Mouse (Mus musculus) liver, postnatal 0 days (tissue): Measurements from ENCODE around the gene Mepce. TPM values are rescaled to one million over a fixed set of nuclear protein-coding genes. Genes with fewer than 3 reads are reported as not detected.
"Not testable (repeated sequence)": the region's sequence is repeated elsewhere in the genome, so short reads cannot be mapped to it uniquely, and the experiment has no call there.

Source experiments
- ATAC-seq: fragments of 200-750 bp; cut with Nextera tagmentation; 2 replicates; pipeline ENCODE4 v1.8.0; 2017; ENCODE audit warnings: mild to moderate bottlenecking, moderate library complexity
- DNase-seq: peaks from one replicate; pipeline ENCODE4 v3.0.0-alpha.2; 2016
- H3K27ac ChIP-seq: fragments of 300-500 bp; sonication (generic); 2 replicates; pipeline ENCODE4 v1.5.1; 2014; ENCODE audit warnings: antibody characterized with exemption, moderate library complexity, mild to moderate bottlenecking, low read depth
- H3K27me3 ChIP-seq: fragments of 300-500 bp; sonication (generic); 2 replicates; pipeline ENCODE4 v1.6.1; 2014; ENCODE audit warnings: low read length, control low read depth, mixed read lengths; ENCODE audit not compliant: insufficient read depth
- H3K36me3 ChIP-seq: fragments of 300-500 bp; sonication (generic); replicated peaks from 2 replicates; pipeline ENCODE4 v1.6.1; 2014; ENCODE audit warnings: mild to moderate bottlenecking, control low read depth, low read length, moderate library complexity, mixed read lengths; ENCODE audit not compliant: insufficient read depth
- H3K4me1 ChIP-seq: fragments of 300-500 bp; sonication (generic); 2 replicates; pipeline ENCODE4 v1.6.1; 2014; ENCODE audit warnings: antibody characterized with exemption, mild to moderate bottlenecking, control low read depth; ENCODE audit not compliant: insufficient read depth
- H3K4me2 ChIP-seq: fragments of 300-500 bp; sonication (generic); 2 replicates; pipeline ENCODE4 v1.6.1; 2014; ENCODE audit warnings: low read depth, mild to moderate bottlenecking, low read length, moderate library complexity, mixed read lengths
- H3K4me3 ChIP-seq: fragments of 300-500 bp; sonication (generic); 2 replicates; pipeline ENCODE4 v1.5.1; 2014; ENCODE audit warnings: low read depth, low read length
- H3K9ac ChIP-seq: fragments of 300-500 bp; sonication (generic); replicated peaks from 2 replicates; pipeline ENCODE4 v1.6.1; 2014; ENCODE audit warnings: mild to moderate bottlenecking, moderate library complexity
- H3K9me3 ChIP-seq: fragments of 300-500 bp; sonication (generic); 2 replicates; pipeline ENCODE4 v1.6.1; 2016; ENCODE audit warnings: mild to moderate bottlenecking, control low read depth, low read length, mixed read lengths
- CTCF ChIP-seq: sonication (generic); IDR thresholded peaks from 2 replicates; pipeline ENCODE4 v1.5.1; 2016; ENCODE audit warnings: antibody characterized with exemption, low read depth
- EP300 ChIP-seq: IDR thresholded peaks from 2 replicates; pipeline ENCODE4 v1.6.1; 2016; ENCODE audit warnings: antibody characterized with exemption, low read depth, mild to moderate bottlenecking
- WGBS: fragments of 180-500 bp; shearing (Covaris S2); extraction: QIAGEN DNeasy Blood & Tissue Kit; methylation state at CpG from one replicate; pipeline ENCODE4 v1.1.7; 2014; ENCODE audit not compliant: insufficient replicate concordance; 5-methylcytosine and 5-hydroxymethylcytosine counted together
- polyA plus RNA-seq: library from polyadenylated mRNA; unstranded; fragments of >200 nt; fragmentation: Nextera tagmentation; extraction: Ambion mirVana; gene quantifications from 2 replicates; pipeline ENCODE4 v1.2.1, GENCODE M21; 2015

Gene Mepce
- polyA plus RNA-seq: 4.7 and 5.0 TPM in 2 replicates

DNA sequence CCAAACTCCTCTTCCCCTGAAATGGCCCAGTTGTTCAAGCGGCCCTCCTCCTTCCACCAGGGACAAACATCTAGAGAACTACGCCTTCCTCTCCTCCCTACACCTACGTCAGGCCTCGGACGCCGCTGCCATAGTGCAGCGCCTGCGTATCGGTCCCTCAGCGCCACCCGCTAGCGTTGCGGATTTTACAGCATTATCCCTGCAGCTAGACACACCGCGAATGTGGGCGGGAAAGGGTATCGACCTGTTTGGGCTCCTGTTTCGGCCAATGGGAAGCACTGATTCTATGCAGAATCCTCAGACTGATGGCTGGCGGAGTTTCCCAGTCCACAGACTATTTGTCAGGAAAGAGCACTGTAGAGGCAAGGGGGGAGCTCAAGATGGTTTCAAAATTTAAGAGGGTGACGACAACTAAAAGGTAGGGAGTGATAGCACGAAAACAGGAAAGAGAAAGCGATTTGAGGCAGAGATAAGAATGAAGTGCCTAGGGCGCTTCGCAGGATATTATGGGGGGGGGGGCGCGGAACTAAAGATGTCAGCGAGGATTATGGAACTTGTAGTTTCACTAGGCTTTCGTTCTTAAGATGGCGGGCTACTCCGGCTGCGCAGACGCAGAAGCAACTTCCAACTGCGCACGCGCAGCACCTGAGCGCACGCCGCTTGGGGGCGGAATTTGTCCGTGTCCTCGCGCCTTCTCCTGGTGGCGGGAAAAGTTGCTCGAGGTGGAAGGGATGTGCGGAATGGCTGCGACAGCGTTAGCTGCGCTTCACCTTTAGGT lies at the start of gene Mepce, which contains the start of gene Zcwpw1:
Gene Mepce, minus strand, starts transcription at position 505 of the 778 bp plus-strand sequence.
Gene Zcwpw1, plus strand, starts transcription at position 648 of the 778 bp plus-strand sequence.
- Histone ChIP-seq H3K4me2 (peak within 1 kb of the TSS; percentile 83), H3K27me3 (no peaks in the 10 kb centered on the region), H3K4me1 (peaks cover 23% of the 10 kb centered on the region), H3K27ac (peak within 1 kb of the TSS; percentile 100), H3K9me3 (no peaks in the 10 kb centered on the region), H3K9ac (peak within 1 kb of the TSS; percentile 83), H3K4me3 (peak within 1 kb of the TSS; percentile 73), H3K36me3 (peaks cover 22% of the 10 kb centered on the region)
- DNase-seq (peak; percentile 95), ATAC-seq (peak; percentile 65)
- TF ChIP-seq EP300: peak; percentile 46; the same call in 1 of the 2 replicates
- peak; percentile 93 for TF ChIP-seq CTCF
- 2% methylated on average over 48 of the region's 48 CpGs for WGBS

DNA sequence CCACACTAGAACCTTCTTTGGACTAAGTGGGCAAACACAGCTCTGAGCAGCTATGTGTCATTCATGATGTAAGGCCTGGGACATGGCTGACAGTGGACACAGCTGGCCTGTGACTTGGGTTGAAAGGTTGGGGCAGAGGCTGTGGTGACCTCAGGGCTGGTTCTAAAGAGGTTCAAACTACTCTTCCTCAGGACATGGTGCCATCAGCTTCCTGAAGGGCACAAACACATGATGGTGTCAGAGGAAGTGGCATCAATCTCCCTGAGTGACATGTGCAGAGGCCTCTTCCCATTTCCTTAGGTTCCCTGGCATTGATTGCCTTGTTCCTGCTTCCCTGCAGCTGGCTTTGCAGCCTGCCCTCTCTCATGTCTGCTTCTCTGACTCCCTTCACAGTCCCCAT lies 49.7 kb upstream of the Mepce start:
- H3K9me3 ChIP-seq, H3K9ac ChIP-seq, H3K27ac ChIP-seq, H3K27me3 ChIP-seq, H3K4me3 ChIP-seq, H3K36me3 ChIP-seq, H3K4me1 ChIP-seq, H3K4me2 ChIP-seq, DNase-seq, ATAC-seq: not testable (repeated sequence)

DNA sequence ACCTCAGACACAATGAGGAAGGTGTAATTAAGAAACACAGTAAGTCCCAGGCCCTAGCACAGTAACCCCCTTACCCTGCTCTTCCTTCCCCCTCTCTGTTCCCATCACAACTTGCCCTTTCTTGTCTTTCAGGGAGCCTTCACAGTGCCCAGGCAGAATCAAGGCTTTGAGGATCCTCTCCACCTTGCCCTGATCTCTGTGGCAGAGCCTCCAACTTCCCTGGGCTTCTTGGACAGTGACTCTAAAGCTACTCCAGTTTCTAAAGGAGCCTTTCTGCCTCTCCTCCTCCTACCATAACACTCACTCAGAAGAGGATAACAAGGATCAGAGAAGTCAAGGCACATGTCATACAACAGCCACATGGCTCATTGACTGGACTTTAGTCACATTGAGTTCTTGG lies 49.2 kb upstream of the Mepce start:
- ATAC-seq (no peak), DNase-seq (no peak)
- H3K27ac ChIP-seq: no peak overlapping the region
- no peaks in the 10 kb centered on the region for H3K36me3 ChIP-seq
- H3K9me3 ChIP-seq: no peaks in the 10 kb centered on the region
- H3K4me1 ChIP-seq: no peaks in the 10 kb centered on the region
- no peak overlapping the region for H3K9ac ChIP-seq
- no peak overlapping the region for H3K4me2 ChIP-seq
- TF ChIP-seq CTCF (no peak), EP300 (no peak)
- H3K27me3 ChIP-seq: no peaks in the 10 kb centered on the region
- no peak overlapping the region for H3K4me3 ChIP-seq

DNA sequence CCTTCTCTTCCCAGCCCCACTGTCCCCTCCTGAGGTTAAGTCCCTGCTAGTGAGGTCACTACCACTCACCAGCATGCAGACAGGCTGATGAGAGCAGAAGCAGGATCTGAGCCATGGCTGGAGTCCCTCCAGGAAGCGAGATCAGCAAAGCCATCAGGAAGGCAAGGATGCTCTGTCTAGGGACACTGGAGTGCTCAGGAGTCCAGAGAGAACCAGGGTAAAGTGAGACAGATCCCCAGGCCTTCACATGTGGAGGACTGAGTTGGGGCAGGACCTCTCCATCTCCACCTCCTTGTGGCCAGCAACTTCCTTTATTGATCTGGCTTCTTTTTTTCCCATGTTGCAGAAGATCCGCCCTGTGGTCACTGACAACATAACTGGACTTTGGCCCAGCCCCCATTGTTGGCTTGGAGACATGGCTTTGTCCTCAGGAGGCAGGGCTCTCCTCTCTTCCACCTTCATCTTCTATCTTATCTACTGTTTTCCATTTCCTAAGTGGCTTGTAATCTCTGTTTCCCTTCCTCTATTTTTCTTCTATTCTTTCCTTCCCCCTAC lies 48.6 kb upstream of the Mepce start, which contains the start of gene Pilra:
Gene Pilra, minus strand, starts transcription at position 316 of the 555 bp plus-strand sequence.
- Histone ChIP-seq H3K4me3 (peak within 1 kb of the TSS; percentile 35), H3K4me2 (peak within 1 kb of the TSS; percentile 36), H3K27ac (peak within 1 kb of the TSS; percentile 16; the same call in 1 of the 2 replicates)
- H3K27me3 ChIP-seq, DNase-seq, H3K9ac ChIP-seq, H3K4me1 ChIP-seq, ATAC-seq, H3K36me3 ChIP-seq, H3K9me3 ChIP-seq: not testable (repeated sequence)
- 40% methylated on average over 2 of the region's 2 CpGs for WGBS

DNA sequence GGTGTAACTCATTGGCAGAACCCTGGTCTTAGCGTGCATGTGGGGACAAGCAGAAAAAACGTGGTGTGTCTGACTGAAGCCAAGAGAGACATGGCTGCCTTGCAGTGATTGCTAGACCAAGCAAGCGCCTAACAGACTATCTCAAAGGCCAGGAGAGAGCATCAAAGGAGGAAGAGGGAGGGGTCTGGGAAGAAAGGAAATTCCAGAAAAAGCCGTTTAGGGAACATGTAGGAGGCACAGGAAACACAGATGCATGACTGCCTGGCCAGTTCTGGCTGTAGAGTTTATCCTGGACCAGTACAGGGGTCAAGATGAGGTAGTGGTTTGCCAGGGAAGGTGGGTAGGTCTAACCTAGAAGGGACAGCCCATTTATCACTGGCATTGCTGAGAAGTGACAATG lies 46.0 kb upstream of the Mepce start:
- Histone ChIP-seq H3K9me3 (no peaks in the 10 kb centered on the region), H3K4me3 (no peak overlapping the region; the same call in 1 of the 2 replicates), H3K27ac (no peak overlapping the region), H3K36me3 (no peaks in the 10 kb centered on the region), H3K4me2 (peak overlapping the region; percentile 36), H3K4me1 (no peaks in the 10 kb centered on the region; the same call in 1 of the 2 replicates), H3K27me3 (no peaks in the 10 kb centered on the region), H3K9ac (no peak overlapping the region)
- ATAC-seq (no peak), DNase-seq (no peak)
- TF ChIP-seq CTCF: no peak
- no peak for TF ChIP-seq EP300
- WGBS: 55% methylated on average over 4 of the region's 4 CpGs

DNA sequence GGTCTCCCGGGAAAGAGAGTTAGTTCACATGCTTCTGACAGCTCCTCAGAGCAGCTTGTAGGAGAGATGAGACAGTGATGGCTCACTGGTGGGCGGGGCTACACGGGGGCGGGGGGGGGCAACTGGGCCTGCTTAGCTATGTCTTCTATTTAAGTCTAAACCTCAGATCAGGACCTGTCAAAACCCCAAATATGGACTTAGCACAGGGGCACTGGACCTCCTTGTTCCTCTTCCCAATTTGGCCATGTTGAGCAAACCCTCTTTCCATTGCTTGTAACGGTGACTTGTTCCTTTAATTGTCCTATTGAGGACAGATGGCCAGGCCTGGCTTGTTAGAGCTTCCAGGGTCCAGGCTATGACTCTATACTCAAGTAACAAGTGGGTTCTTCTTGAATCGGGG lies 44.1 kb upstream of the Mepce start:
- H3K36me3 ChIP-seq: no peaks in the 10 kb centered on the region
- H3K27me3 ChIP-seq: no peaks in the 10 kb centered on the region
- no peak overlapping the region for H3K4me3 ChIP-seq
- WGBS: 60% methylated on average over 6 of the region's 6 CpGs
- DNase-seq: no peak
- peak overlapping the region; percentile 34; the same call in 1 of the 2 replicates for H3K27ac ChIP-seq
- H3K4me2 ChIP-seq: peak overlapping the region; percentile 28; the same call in 1 of the 2 replicates
- no peak for TF ChIP-seq CTCF
- no peak for TF ChIP-seq EP300
- no peaks in the 10 kb centered on the region; the same call in 1 of the 2 replicates for H3K4me1 ChIP-seq
- H3K9me3 ChIP-seq: no peaks in the 10 kb centered on the region
- H3K9ac ChIP-seq: no peak overlapping the region
- ATAC-seq: no peak
